Mouse (Mus musculus) megakaryocyte, adult 5-6 weeks (primary cell): Measurements from ENCODE around the gene Tbl3. TPM values are rescaled to one million over a fixed set of nuclear protein-coding genes. Genes with fewer than 3 reads are reported as not detected.
"Not testable (repeated sequence)": the region's sequence is repeated elsewhere in the genome, so short reads cannot be mapped to it uniquely, and the experiment has no call there.

ENCODE experiments used
- ATAC-seq: 2 replicates; pipeline ENCODE4 v1.8.0; 2016; ENCODE audit warnings: mild to moderate bottlenecking, inconsistent platforms; ENCODE audit not compliant: poor library complexity, severe bottlenecking
- total RNA-seq, 2 experiments: library from RNA; stranded (forward) in 1 of 2; stranded (reverse) in 1 of 2; fragments of 153-499, 151-499 nt in 1 of 2; fragments of 221-1000, 200-1000 nt in 1 of 2; gene quantifications; 2 replicates each; pipeline versions ENCODE4 v1.2.3 to v1.2.4; 2015 to 2017

Tbl3 gene
- total RNA-seq, 2 experiments from 2014 or later: 10.3 to 15.6 TPM

GRCm38 (mm10) chr17:24728184-24728583 is 20.7 kb upstream of the Tbl3 start:
- no peak for ATAC-seq

GRCm38 (mm10) chr17:24727618-24728017 is 20.2 kb upstream of the Tbl3 start, which contains the start of gene Rpl3l:
Gene Rpl3l, plus strand, starts transcription at chr17:24727820.
- ATAC-seq: no peak

- no peak for ATAC-seq
These were observed 18.4 kb upstream of the Tbl3 start for GRCm38 (mm10) chr17:24725637-24726390.

DNA sequence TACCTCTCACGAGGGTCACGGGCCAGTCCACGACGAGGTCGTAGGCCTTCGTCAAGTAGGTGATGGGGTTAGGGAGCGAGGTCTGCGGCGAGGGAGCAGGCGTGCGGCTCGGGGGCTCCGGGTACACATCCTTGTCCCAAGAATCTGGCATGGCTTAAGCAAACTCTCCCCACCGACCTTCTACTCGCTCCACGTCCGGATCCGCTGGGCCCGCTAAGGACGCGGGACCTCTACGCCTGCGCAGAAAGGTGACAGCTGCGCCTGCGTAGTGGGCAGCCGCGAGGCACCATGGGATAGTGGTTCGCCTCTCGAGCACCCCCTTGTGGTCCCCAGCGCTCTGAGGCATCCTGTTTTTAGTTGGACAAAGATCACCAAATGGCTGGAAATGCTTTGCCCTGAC is 16.7 kb upstream of the Tbl3 start, which contains the start of gene Ndufb10:
Gene Ndufb10, minus strand, starts transcription at position 295 of the 400 bp plus-strand sequence.
- peak; percentile 73 for ATAC-seq

DNA sequence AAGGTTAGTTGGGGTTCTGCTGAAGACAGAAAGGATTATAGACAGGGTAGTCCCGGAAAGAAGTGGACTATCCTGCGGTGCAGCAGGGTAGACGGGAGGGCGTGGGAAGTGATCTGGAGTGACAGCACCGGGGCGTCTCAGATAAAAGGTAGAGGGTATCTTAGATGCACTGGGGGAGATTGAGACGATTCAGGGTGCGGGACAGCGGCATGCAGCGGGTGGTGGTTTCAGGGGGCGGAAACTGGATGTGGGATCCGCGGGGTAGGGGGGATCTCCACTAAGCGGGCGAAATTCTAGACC is 16.4 kb upstream of the Tbl3 start:
- ATAC-seq: peak; percentile 5

- no peak for ATAC-seq
These were observed 15.8 kb upstream of the Tbl3 start for GRCm38 (mm10) chr17:24723122-24723880.

DNA sequence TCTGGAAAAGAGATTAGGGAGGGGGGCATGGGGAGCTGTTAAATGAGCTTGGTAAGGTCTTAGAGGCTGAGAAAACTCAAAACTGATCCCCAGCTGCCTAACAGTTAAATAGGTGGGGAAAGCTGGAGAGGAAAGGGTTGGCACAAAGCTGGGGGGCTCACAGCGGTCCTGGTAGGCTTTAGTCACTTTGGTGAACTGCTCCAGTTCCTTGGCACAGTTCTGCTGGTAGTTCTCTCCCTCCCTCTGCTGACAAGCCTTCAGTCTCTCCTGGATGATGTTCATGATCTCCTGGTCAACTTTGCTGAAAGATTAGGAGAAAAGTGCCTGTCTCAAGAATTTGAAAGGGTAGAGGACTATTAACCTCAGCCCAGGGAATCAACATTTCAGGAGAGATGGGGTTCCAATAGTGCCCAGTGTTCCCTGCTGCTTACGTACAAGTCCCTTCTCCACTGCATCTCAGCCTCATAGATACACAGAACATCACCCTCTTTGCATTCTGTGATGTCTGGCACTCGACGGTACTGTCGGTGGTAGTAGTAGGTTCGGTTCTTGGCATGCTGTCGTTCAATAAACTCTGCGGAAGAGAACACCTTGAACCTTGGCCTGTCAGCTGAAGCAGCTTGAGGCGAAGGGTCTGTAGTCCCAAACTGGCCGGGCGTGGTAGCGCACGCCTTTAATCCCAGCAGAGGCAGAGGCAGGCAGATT is 14.9 kb upstream of the Tbl3 start:
- no peak for ATAC-seq

- ATAC-seq: not testable (repeated sequence)
These were observed 14.0 kb upstream of the Tbl3 start for GRCm38 (mm10) chr17:24721383-24721955.

DNA sequence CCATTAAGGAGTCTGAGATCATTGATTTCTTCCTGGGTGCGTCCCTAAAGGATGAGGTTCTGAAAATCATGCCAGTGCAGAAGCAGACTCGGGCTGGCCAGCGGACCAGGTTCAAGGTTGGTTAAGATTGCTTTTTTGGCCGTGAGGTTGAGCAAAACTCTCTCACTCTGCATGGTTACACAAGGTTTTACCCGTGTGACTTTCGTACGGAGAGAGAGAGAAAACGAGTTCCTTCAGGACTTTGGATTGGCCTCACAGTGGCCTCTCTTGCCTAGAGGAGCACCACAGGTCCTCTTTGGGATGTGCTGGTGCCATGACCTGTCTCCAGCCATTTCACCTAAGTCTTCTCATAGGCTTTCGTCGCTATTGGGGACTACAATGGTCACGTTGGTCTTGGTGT is 13.2 kb upstream of the Tbl3 start:
- ATAC-seq: not testable (repeated sequence)

- ATAC-seq: peak; percentile 92
These were observed 12.2 kb upstream of the Tbl3 start for GRCm38 (mm10) chr17:24719494-24720222.

DNA sequence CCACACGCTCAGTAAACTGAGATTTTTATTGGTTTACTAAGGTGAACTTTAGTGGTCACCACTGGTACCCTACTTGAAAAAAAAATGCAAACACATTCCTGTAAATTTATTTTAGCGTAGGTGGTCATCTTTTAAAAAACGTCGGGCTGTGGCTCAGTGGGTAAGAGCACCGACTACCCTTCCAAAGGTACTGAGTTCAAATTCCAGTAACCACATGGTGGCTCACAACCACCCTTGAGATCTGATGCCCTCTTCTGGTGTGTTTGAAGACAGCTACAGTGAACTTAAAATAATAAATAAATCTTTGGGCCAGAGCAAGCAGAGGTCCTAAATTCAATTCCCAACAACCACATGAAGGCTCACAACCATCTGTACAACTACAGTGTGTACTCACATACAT is 11.5 kb upstream of the Tbl3 start:
- not testable (repeated sequence) for ATAC-seq

GRCm38 (mm10) chr17:24717943-24718342 is 10.5 kb upstream of the Tbl3 start, which contains the start of the genes Rnf151 and Rps2:
Gene Rnf151, minus strand, starts transcription at chr17:24718063.
Gene Rps2, plus strand, starts transcription at chr17:24718116.
- ATAC-seq: no peak

DNA sequence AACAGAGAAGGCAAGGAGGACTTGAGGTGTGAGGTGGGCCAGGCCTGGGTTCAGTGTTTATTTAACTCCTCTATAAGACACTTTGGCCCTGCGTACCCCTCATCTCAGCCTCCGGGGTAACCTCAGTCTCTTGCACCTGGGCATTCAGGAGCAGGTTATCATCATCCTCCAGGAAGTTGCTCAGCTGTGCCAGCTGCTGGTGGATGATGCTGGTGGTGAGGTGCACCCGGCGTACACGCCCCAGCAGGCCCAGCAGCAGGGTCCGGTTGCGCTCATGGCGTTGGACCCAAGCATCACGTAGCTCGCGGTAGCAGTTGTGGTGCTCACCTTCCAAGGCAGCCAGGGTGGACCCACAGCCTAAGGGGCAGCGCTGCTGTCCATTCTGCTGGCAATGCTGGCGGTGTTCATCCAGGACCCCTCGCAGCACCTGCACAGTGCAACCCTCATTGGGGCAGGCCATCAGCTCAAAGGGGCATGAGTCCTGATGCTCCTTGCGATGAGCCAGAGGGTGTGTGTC is 8.8 kb upstream of the Tbl3 start:
- ATAC-seq: no peak

DNA sequence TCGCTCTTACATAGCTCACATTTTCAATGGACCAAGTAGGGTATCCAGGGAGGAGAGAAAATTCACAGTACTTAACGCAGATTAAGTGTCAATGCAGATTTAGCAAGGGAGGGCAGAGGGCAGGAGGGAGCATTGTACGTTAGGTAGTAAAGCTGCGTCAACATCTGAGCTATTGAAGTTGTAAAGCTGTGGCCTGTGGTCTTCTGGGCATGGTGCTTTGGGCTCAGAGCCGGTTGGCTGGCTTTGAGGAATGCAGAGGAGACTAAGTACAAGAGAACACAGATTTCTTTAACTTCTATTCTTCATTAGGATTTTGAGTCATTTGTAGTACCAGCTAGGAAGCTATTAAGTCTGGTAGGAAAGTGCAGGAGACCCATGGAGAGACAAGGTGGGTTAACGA is 8.1 kb upstream of the Tbl3 start:
- no peak for ATAC-seq

GRCm38 (mm10) chr17:24708646-24709045 is 1.2 kb upstream of the Tbl3 start:
- ATAC-seq: peak; percentile 43

DNA sequence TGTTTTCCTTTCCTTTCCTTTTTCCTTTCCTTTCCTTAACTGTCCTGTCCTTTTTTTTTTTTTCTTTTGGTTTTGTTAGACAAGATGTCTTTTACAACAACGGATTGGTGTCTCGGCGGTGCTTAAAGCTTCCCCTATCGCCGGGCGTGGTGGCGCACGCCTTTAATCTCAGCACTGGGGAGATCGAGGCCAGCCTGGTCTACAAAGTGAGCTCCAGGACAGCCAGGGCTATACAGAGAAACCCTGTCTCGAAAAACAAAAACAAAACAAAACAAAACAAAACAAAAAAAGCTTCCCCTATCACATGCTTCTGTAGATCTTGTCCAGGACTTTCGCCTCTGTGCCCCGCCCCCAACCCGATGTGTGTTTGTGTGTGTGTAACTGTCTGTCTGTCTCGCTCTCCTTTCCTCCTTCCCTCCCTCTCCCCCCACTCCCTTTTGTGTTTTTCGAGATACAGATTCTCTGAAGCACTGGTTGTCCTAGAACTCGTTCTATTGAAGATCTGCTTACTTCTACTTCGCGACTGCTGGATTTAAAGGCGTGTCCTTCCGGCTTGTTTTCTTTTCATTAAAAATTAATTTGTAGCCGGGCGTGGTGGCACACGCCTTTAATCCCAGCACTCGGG is 453 bp upstream of the Tbl3 start:
- ATAC-seq: peak; percentile 28

DNA sequence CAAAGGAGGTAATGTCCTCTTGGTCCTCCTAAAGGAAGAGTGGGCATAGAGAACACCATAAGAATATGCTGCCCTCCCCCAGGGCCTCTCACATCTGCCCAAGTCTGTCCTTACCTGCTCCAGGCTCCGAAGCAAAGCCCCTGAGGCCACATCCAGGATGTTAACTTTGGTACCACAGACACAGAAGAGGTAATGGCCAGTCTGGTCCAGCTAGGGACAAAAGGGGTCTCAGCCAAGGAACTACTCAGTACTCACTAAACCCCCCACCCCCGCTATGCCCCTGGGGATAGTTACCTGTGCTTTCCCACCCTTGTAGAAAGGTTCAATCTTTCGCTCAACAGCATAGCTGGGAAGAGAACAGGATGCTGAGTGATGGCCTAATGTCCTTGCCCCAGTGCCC is 1.6 kb downstream of the Tbl3 start:
- no peak for ATAC-seq

GRCm38 (mm10) chr17:24701251-24701650 is 6.2 kb downstream of the Tbl3 start:
- no peak for ATAC-seq

DNA sequence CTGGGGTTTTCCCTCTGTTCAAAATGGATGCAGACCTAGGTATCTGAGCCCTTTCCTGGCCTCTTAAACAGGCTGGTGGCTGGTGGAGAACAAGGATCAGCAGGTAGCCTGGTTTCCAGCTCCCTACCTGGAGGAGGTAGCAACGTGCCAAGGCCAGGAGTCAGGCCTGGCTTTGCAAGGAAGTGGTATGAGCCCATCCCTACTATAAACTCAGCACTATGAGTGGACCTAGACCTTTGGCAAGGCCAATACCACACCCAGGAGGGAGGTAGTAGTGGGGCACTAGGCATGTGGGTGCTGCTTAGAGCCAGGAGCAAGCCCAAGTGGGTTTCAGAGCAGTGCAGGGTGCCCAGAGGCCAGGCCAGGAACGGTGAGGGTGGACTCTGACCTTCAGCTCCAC is 8.0 kb downstream of the Tbl3 start:
- ATAC-seq: no peak

- ATAC-seq: no peak
These were observed 8.7 kb downstream of the Tbl3 start for GRCm38 (mm10) chr17:24698715-24699114.
